Mouse (Mus musculus): ENCODE measurements around the gene Celf6. TPM values are rescaled to one million over a fixed set of nuclear protein-coding genes. Genes with fewer than 3 reads are reported as not detected.

Celf6 gene
- total and polyA plus RNA-seq, 3 experiments, result 0.13 TPM; not detected in 2

- Histone ChIP-seq H3K27ac (ENCODE audit: control insufficient read depth, low read depth, low read length) (peak within 1 kb of the TSS; percentile 82), H3K79me2 (ENCODE audit: control insufficient read depth, insufficient read depth, low read length, poor library complexity) (peaks cover 48% of the 10 kb centered on the region), H3K9ac (ENCODE audit: control insufficient read depth, low read depth, low read length, poor library complexity, severe bottlenecking) (peak within 1 kb of the TSS; percentile 81), H3K4me1 (ENCODE audit: control insufficient read depth in 1 of 2, insufficient read depth in 2 of 2, low read length in 2 of 2) (peaks cover 16 to 40% of the 10 kb centered on the region in 2 experiments), H3K36me3 (ENCODE audit: control insufficient read depth in 1 of 2, insufficient read depth in 2 of 2, low read length in 2 of 2) (peaks cover 3 to 55% of the 10 kb centered on the region in 2 experiments; a peak in 3 of 4 replicates), H3K4me3 (ENCODE audit: control insufficient read depth in 1 of 2, insufficient read depth in 1 of 2, low read depth in 2 of 2, low read length in 2 of 2) (peak within 1 kb of the TSS; percentile 73 to 93), H3K27me3 (ENCODE audit: control insufficient read depth in 1 of 2, insufficient read depth in 2 of 2, low read length in 2 of 2) (no peaks in the 10 kb centered on the region), H3K9me3 (replicated peaks; ENCODE audit: insufficient read depth, low read length) (no peaks in the 10 kb centered on the region)
- DNase-seq (ENCODE audit: low read depth, low spot score), result peak; percentile 100
- TF ChIP-seq ETS1 (IDR thresholded peaks at IDR 0.05; ENCODE audit: low read depth, low read length) (peak; percentile 67), RCOR1 (IDR thresholded peaks at IDR 0.05; ENCODE audit: low read depth, low read length) (peak; percentile 65), E2F4 (IDR thresholded peaks at IDR 0.05; ENCODE audit: borderline replicate concordance, low read depth, low read length) (no peak), NELFE (IDR thresholded peaks at IDR 0.05; ENCODE audit: low read depth, low read length) (peak; percentile 99), POLR2AphosphoS5 (IDR thresholded peaks at IDR 0.05; ENCODE audit: borderline replicate concordance, low read depth, low read length) (no peak), TAL1 (IDR thresholded peaks at IDR 0.05; ENCODE audit: low read length) (peak; percentile 30; the same call in 1 of the 2 replicates), GABPA (IDR thresholded peaks at IDR 0.05; ENCODE audit: low read depth, low read length) (no peak), UBTF (IDR thresholded peaks at IDR 0.05; ENCODE audit: borderline replicate concordance, insufficient read depth, low read depth, low read length) (no peak), ZC3H11A (IDR thresholded peaks at IDR 0.05; ENCODE audit: low read depth, low read length) (no peak), SIN3A (IDR thresholded peaks at IDR 0.05; ENCODE audit: low read length) (peak; percentile 84), KAT2A (conservative IDR thresholded peaks at IDR 0.05; ENCODE audit: low read depth, low read length) (peak; percentile 83), GATA1 (IDR thresholded peaks at IDR 0.05; ENCODE audit: low read depth, low read length) (0 out of 2 replicates have a peak, but pooled peaks have one; percentile 31), TBP (IDR thresholded peaks at IDR 0.05; ENCODE audit: low read depth, low read length) (peak; percentile 92), MXI1 (IDR thresholded peaks at IDR 0.05; ENCODE audit: low read depth, low read length) (no peak; the same call in none of the 2 replicates), SMC3 (IDR thresholded peaks at IDR 0.05; ENCODE audit: low read depth, low read length) (peak; percentile 6; the same call in 1 of the 2 replicates), CHD2 (IDR thresholded peaks at IDR 0.05; ENCODE audit: low read length) (peak; percentile 62), MAZ (IDR thresholded peaks at IDR 0.05; ENCODE audit: low read depth, low read length) (peak; percentile 75; the same call in 1 of the 2 replicates), POLR2A (IDR thresholded peaks at IDR 0.05; ENCODE audit: control insufficient read depth in 1 of 2, insufficient read depth in 1 of 2, low read depth in 1 of 2, low read length in 2 of 2, poor library complexity in 1 of 2) (peak in 1 of 2 experiments; percentile 96), MAFK (IDR thresholded peaks at IDR 0.05; ENCODE audit: borderline replicate concordance, low read depth, low read length) (no peak), CTCF (IDR thresholded peaks at IDR 0.05 in 2 of 3, conservative IDR thresholded peaks at IDR 0.05 in 1 of 3; ENCODE audit: control insufficient read depth in 1 of 3, insufficient read depth in 1 of 3, low read depth in 2 of 3, low read length in 3 of 3, poor library complexity in 1 of 3, severe bottlenecking in 1 of 3) (0 out of 6 replicates have a peak, but pooled peaks of 1 of the 3 experiments have one; percentile 1), MYC (IDR thresholded peaks at IDR 0.05; ENCODE audit: low read depth, low read length) (0 out of 2 replicates have a peak, but pooled peaks have one; percentile 44), HCFC1 (IDR thresholded peaks at IDR 0.05; ENCODE audit: low read depth, low read length) (peak; percentile 74), USF2 (IDR thresholded peaks at IDR 0.05; ENCODE audit: borderline replicate concordance in 1 of 2, insufficient read depth in 1 of 2, low read depth in 1 of 2, low read length in 2 of 2) (no peak), MAX (IDR thresholded peaks at IDR 0.05; ENCODE audit: low read length) (peak; percentile 38; the same call in 1 of the 2 replicates), ELF1 (IDR thresholded peaks at IDR 0.05; ENCODE audit: low read depth, low read length) (peak; percentile 46; the same call in 1 of the 2 replicates), TCF12 (IDR thresholded peaks at IDR 0.05; ENCODE audit: low read depth, low read length) (peak; percentile 54), MYB (IDR thresholded peaks at IDR 0.05; ENCODE audit: low read depth, low read length) (no peak), ZMIZ1 (IDR thresholded peaks at IDR 0.05; ENCODE audit: low read depth, low read length) (peak; percentile 96), ZKSCAN1 (IDR thresholded peaks at IDR 0.05; ENCODE audit: low read depth, low read length) (no peak), BHLHE40 (IDR thresholded peaks at IDR 0.05; ENCODE audit: borderline replicate concordance, low read depth, low read length) (peak; percentile 38; the same call in 1 of the 2 replicates), NRF1 (IDR thresholded peaks at IDR 0.05; ENCODE audit: insufficient read depth, low read depth, low read length, poor library complexity, severe bottlenecking) (no peak), EP300 (IDR thresholded peaks at IDR 0.05; ENCODE audit: low read depth in 1 of 2, low read length in 2 of 2) (peak in 1 of 2 experiments; percentile 58; a peak in 3 of 4 replicates), POLR2AphosphoS2 (IDR thresholded peaks at IDR 0.05; ENCODE audit: low read length) (peak; percentile 83), USF1 (IDR thresholded peaks at IDR 0.05; ENCODE audit: low read depth, low read length) (no peak)
Measured at GRCm38 (mm10) chr9:59655958-59656634, 78.4 kb downstream of the Celf6 start, which contains the start of gene Pkm. Gene Pkm (plus strand): TSS chr9:59656368.

Data from MEL (cell line).